Mouse (Mus musculus): Measurements from ENCODE around the gene Plod3. TPM values are rescaled to one million over a fixed set of nuclear protein-coding genes. Genes with fewer than 3 reads are reported as not detected.

Plod3 gene
- total and polyA plus RNA-seq, 3 experiments, result 56.0 to 62.8 TPM; not detected in 1

GRCm38 (mm10) chr5:136961983-136962461 lies 24.8 kb upstream of the Plod3 start:
- Histone ChIP-seq H3K27me3 (ENCODE audit: control insufficient read depth in 1 of 2, insufficient read depth in 2 of 2, low read length in 2 of 2) (no peaks in the 10 kb centered on the region), H3K9ac (ENCODE audit: control insufficient read depth, low read depth, low read length, poor library complexity, severe bottlenecking) (peak overlapping the region; percentile 82), H3K9me3 (replicated peaks; ENCODE audit: insufficient read depth, low read length) (no peaks in the 10 kb centered on the region), H3K36me3 (ENCODE audit: control insufficient read depth in 1 of 2, insufficient read depth in 2 of 2, low read length in 2 of 2) (peaks cover 0 to 26% of the 10 kb centered on the region in 2 experiments; a peak in 3 of 4 replicates), H3K79me2 (ENCODE audit: control insufficient read depth, insufficient read depth, low read length, poor library complexity) (peaks cover 9% of the 10 kb centered on the region), H3K4me3 (ENCODE audit: control insufficient read depth in 1 of 2, insufficient read depth in 1 of 2, low read depth in 2 of 2, low read length in 2 of 2) (peak overlapping the region; percentile 80), H3K27ac (ENCODE audit: control insufficient read depth, low read depth, low read length) (peak overlapping the region; percentile 76), H3K4me1 (ENCODE audit: control insufficient read depth in 1 of 2, insufficient read depth in 2 of 2, low read length in 2 of 2) (peaks cover 3 to 25% of the 10 kb centered on the region in 2 experiments; a peak in 3 of 4 replicates)
- peak; percentile 92 for DNase-seq (ENCODE audit: low read depth, low spot score)
- TF ChIP-seq MYB (IDR thresholded peaks at IDR 0.05; ENCODE audit: low read depth, low read length), result no peak
- TF ChIP-seq MAZ (IDR thresholded peaks at IDR 0.05; ENCODE audit: low read depth, low read length), result peak; percentile 59; the same call in 1 of the 2 replicates
- peak; percentile 9; the same call in 1 of the 2 replicates for TF ChIP-seq SIN3A (IDR thresholded peaks at IDR 0.05; ENCODE audit: low read length)
- 0 out of 2 replicates have a peak, but pooled peaks have one; percentile 4 for TF ChIP-seq MYC (IDR thresholded peaks at IDR 0.05; ENCODE audit: low read depth, low read length)
- TF ChIP-seq TCF12 (IDR thresholded peaks at IDR 0.05; ENCODE audit: low read depth, low read length), result peak; percentile 21; the same call in 1 of the 2 replicates
- TF ChIP-seq HCFC1 (IDR thresholded peaks at IDR 0.05; ENCODE audit: low read depth, low read length), result peak; percentile 96
- peak; percentile 88 for TF ChIP-seq ELF1 (IDR thresholded peaks at IDR 0.05; ENCODE audit: low read depth, low read length)
- TF ChIP-seq GABPA (IDR thresholded peaks at IDR 0.05; ENCODE audit: low read depth, low read length), result no peak
- peak; percentile 55; the same call in 1 of the 2 replicates for TF ChIP-seq TBP (IDR thresholded peaks at IDR 0.05; ENCODE audit: low read depth, low read length)
- TF ChIP-seq POLR2A (IDR thresholded peaks at IDR 0.05; ENCODE audit: control insufficient read depth in 1 of 2, insufficient read depth in 1 of 2, low read depth in 1 of 2, low read length in 2 of 2, poor library complexity in 1 of 2), result peak; percentile 69 to 78
- TF ChIP-seq MXI1 (IDR thresholded peaks at IDR 0.05; ENCODE audit: low read depth, low read length), result peak; percentile 17; the same call in 1 of the 2 replicates
- no peak for TF ChIP-seq MAFK (IDR thresholded peaks at IDR 0.05; ENCODE audit: borderline replicate concordance, low read depth, low read length)
- peak; percentile 26; the same call in 1 of the 2 replicates for TF ChIP-seq NELFE (IDR thresholded peaks at IDR 0.05; ENCODE audit: low read depth, low read length)
- TF ChIP-seq ZNF384 (IDR thresholded peaks at IDR 0.05; ENCODE audit: low read depth, low read length), result no peak
- TF ChIP-seq KAT2A (conservative IDR thresholded peaks at IDR 0.05; ENCODE audit: low read depth, low read length), result peak; percentile 81

GRCm38 (mm10) chr5:136962501-136962900 lies 24.3 kb upstream of the Plod3 start:
- Histone ChIP-seq H3K4me1 (ENCODE audit: control insufficient read depth in 1 of 2, insufficient read depth in 2 of 2, low read length in 2 of 2) (peaks cover 3 to 25% of the 10 kb centered on the region in 2 experiments; a peak in 3 of 4 replicates), H3K9ac (ENCODE audit: control insufficient read depth, low read depth, low read length, poor library complexity, severe bottlenecking) (peak overlapping the region; percentile 82), H3K27me3 (ENCODE audit: control insufficient read depth in 1 of 2, insufficient read depth in 2 of 2, low read length in 2 of 2) (no peaks in the 10 kb centered on the region), H3K4me3 (ENCODE audit: control insufficient read depth in 1 of 2, insufficient read depth in 1 of 2, low read depth in 2 of 2, low read length in 2 of 2) (peak overlapping the region; percentile 80), H3K79me2 (ENCODE audit: control insufficient read depth, insufficient read depth, low read length, poor library complexity) (peaks cover 9% of the 10 kb centered on the region), H3K36me3 (ENCODE audit: control insufficient read depth in 1 of 2, insufficient read depth in 2 of 2, low read length in 2 of 2) (peaks cover 0 to 26% of the 10 kb centered on the region in 2 experiments; a peak in 3 of 4 replicates), H3K27ac (ENCODE audit: control insufficient read depth, low read depth, low read length) (peak overlapping the region; percentile 54), H3K9me3 (replicated peaks; ENCODE audit: insufficient read depth, low read length) (no peaks in the 10 kb centered on the region)
- peak; percentile 85 for DNase-seq (ENCODE audit: low read depth, low spot score)
- TF ChIP-seq CHD2 (IDR thresholded peaks at IDR 0.05; ENCODE audit: low read length), result 0 out of 2 replicates have a peak, but pooled peaks have one; percentile 14
- no peak; the same call in none of the 2 replicates for TF ChIP-seq NELFE (IDR thresholded peaks at IDR 0.05; ENCODE audit: low read depth, low read length)
- TF ChIP-seq E2F4 (IDR thresholded peaks at IDR 0.05; ENCODE audit: borderline replicate concordance, low read depth, low read length), result no peak
- TF ChIP-seq BHLHE40 (IDR thresholded peaks at IDR 0.05; ENCODE audit: borderline replicate concordance, low read depth, low read length), result no peak; the same call in 1 of the 2 replicates
- no peak for TF ChIP-seq TCF12 (IDR thresholded peaks at IDR 0.05; ENCODE audit: low read depth, low read length)
- peak; percentile 57 for TF ChIP-seq USF1 (IDR thresholded peaks at IDR 0.05; ENCODE audit: low read depth, low read length)
- TF ChIP-seq MAZ (IDR thresholded peaks at IDR 0.05; ENCODE audit: low read depth, low read length), result peak; percentile 81; the same call in 1 of the 2 replicates
- TF ChIP-seq UBTF (IDR thresholded peaks at IDR 0.05; ENCODE audit: borderline replicate concordance, insufficient read depth, low read depth, low read length), result no peak
- no peak for TF ChIP-seq ZKSCAN1 (IDR thresholded peaks at IDR 0.05; ENCODE audit: low read depth, low read length)
- no peak for TF ChIP-seq MAFK (IDR thresholded peaks at IDR 0.05; ENCODE audit: borderline replicate concordance, low read depth, low read length)
- TF ChIP-seq ELF1 (IDR thresholded peaks at IDR 0.05; ENCODE audit: low read depth, low read length), result no peak
- TF ChIP-seq KAT2A (conservative IDR thresholded peaks at IDR 0.05; ENCODE audit: low read depth, low read length), result no peak
- no peak for TF ChIP-seq JUND (IDR thresholded peaks at IDR 0.05; ENCODE audit: low read depth, low read length)
- peak; percentile 25 for TF ChIP-seq RAD21 (IDR thresholded peaks at IDR 0.05; ENCODE audit: low read depth, low read length)
- 0 out of 2 replicates have a peak, but pooled peaks have one; percentile 5 for TF ChIP-seq NRF1 (IDR thresholded peaks at IDR 0.05; ENCODE audit: insufficient read depth, low read depth, low read length, poor library complexity, severe bottlenecking)
- TF ChIP-seq USF2 (IDR thresholded peaks at IDR 0.05; ENCODE audit: borderline replicate concordance in 1 of 2, insufficient read depth in 1 of 2, low read depth in 1 of 2, low read length in 2 of 2), result no peak
- TF ChIP-seq POLR2AphosphoS2 (IDR thresholded peaks at IDR 0.05; ENCODE audit: low read length), result no peak
- no peak for TF ChIP-seq RCOR1 (IDR thresholded peaks at IDR 0.05; ENCODE audit: low read depth, low read length)
- no peak for TF ChIP-seq HCFC1 (IDR thresholded peaks at IDR 0.05; ENCODE audit: low read depth, low read length)
- no peak for TF ChIP-seq EP300 (IDR thresholded peaks at IDR 0.05; ENCODE audit: low read depth in 1 of 2, low read length in 2 of 2)
- TF ChIP-seq GATA1 (IDR thresholded peaks at IDR 0.05; ENCODE audit: low read depth, low read length), result no peak
